Mouse (Mus musculus): ENCODE measurements around the gene Comtd1. TPM values are rescaled to one million over a fixed set of nuclear protein-coding genes. Genes with fewer than 3 reads are reported as not detected.

Gene Comtd1
- polyA plus RNA-seq, 1 experiment from 2014 or later: 14.0 TPM

GRCm38 (mm10) chr14:21822795-21823374, 25.9 kb downstream of the Comtd1 start:
- no peaks in the 10 kb centered on the region for H3K36me3 ChIP-seq (ENCODE audit: control insufficient read depth, insufficient read depth, low read length)
- no peaks in the 10 kb centered on the region for H3K4me1 ChIP-seq (ENCODE audit: control insufficient read depth, insufficient read depth, low read length)
- H3K27me3 ChIP-seq (ENCODE audit: control insufficient read depth, insufficient read depth, low read length): no peaks in the 10 kb centered on the region
- no peak overlapping the region for H3K4me3 ChIP-seq (ENCODE audit: low read depth, low read length)
- H3K9ac ChIP-seq (ENCODE audit: low read length): no peak overlapping the region
- no peak for ATAC-seq (ENCODE audit: insufficient read depth, low FRiP score, low TSS enrichment)
- no peak overlapping the region for H3K4me2 ChIP-seq (ENCODE audit: low read depth)
- DNase-seq (ENCODE audit: low spot score): no peak
- no peak overlapping the region for H3K27ac ChIP-seq (ENCODE audit: low read depth, low read length)
- 72% methylated on average over 7 of the region's 7 CpGs for WGBS
- H3K9me3 ChIP-seq (ENCODE audit: control insufficient read depth, low read length): no peaks in the 10 kb centered on the region

- no peak for DNase-seq (ENCODE audit: low spot score)
- Histone ChIP-seq H3K36me3 (ENCODE audit: control insufficient read depth, insufficient read depth, low read length) (no peaks in the 10 kb centered on the region), H3K27me3 (ENCODE audit: control insufficient read depth, insufficient read depth, low read length) (no peaks in the 10 kb centered on the region), H3K4me3 (ENCODE audit: low read depth, low read length) (no peak overlapping the region), H3K4me1 (ENCODE audit: control insufficient read depth, insufficient read depth, low read length) (no peaks in the 10 kb centered on the region), H3K4me2 (ENCODE audit: low read depth) (no peak overlapping the region), H3K27ac (ENCODE audit: low read depth, low read length) (no peak overlapping the region), H3K9ac (ENCODE audit: low read length) (no peak overlapping the region), H3K9me3 (ENCODE audit: control insufficient read depth, low read length) (no peaks in the 10 kb centered on the region)
- 80% methylated on average over 7 of the region's 7 CpGs for WGBS
- ATAC-seq (ENCODE audit: insufficient read depth, low FRiP score, low TSS enrichment): no peak
Measured at GRCm38 (mm10) chr14:21822307-21822706, 26.5 kb downstream of the Comtd1 start.

DNA sequence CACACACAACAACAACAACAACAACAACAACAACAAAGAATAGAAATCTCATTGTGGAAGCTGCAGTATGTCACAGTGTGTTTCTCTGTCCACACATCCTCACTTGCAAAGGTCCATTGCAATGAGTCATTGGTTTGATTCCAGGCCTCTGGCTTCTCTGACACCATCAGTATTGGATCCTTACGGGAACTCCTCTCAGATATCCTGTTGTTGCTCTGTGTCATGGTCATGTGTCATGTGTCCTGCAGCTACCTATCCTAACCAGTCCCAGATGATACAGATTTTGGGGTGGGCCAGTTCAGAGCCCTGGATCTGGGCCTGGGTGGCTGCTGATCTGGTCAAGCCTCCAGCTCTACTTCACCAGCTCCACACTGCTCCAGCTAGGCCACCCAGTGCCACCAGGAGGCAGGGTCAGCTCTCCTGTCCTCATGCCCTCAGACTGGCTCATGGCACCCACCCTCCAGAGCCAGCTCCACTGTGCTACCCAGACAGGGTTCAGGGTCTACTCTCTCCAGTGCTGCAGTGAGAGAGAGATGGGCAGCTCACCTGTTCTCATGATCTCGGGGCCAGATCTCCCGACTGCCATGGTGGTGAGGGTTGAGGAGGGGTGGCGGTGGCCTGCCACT, 27.8 kb downstream of the Comtd1 start:
- H3K9ac ChIP-seq (ENCODE audit: low read length): no peak overlapping the region
- no peak overlapping the region for H3K27ac ChIP-seq (ENCODE audit: low read depth, low read length)
- no peak overlapping the region for H3K4me2 ChIP-seq (ENCODE audit: low read depth)
- 88% methylated on average over 4 of the region's 4 CpGs for WGBS
- ATAC-seq (ENCODE audit: insufficient read depth, low FRiP score, low TSS enrichment): no peak
- H3K36me3 ChIP-seq (ENCODE audit: control insufficient read depth, insufficient read depth, low read length): no peaks in the 10 kb centered on the region; the same call in 1 of the 2 replicates
- no peak overlapping the region for H3K4me3 ChIP-seq (ENCODE audit: low read depth, low read length)
- no peaks in the 10 kb centered on the region for H3K27me3 ChIP-seq (ENCODE audit: control insufficient read depth, insufficient read depth, low read length)
- DNase-seq (ENCODE audit: low spot score): no peak
- H3K4me1 ChIP-seq (ENCODE audit: control insufficient read depth, insufficient read depth, low read length): no peaks in the 10 kb centered on the region
- H3K9me3 ChIP-seq (ENCODE audit: control insufficient read depth, low read length): no peaks in the 10 kb centered on the region

DNA sequence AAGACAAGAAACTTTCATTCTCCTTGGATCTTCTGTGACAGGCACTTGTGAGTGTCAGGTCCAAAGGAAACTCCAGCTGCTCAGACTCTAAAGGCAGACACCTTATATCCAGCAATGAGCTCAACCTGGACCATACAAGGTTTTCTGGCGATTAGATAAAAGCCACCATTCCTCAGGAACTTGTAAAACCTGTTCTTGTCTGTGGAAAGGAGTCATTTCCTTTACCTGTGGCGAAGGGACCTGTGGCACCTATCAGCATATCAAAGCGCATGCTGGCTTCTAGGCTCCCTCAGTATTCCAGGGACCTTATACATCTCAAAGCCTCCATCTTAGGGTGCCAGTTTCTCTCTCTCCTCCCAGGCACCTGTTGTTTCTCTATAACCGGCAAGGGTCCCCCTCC, 31.3 kb downstream of the Comtd1 start:
- no peak overlapping the region for H3K4me2 ChIP-seq (ENCODE audit: low read depth)
- no peak for DNase-seq (ENCODE audit: low spot score)
- no peaks in the 10 kb centered on the region for H3K4me1 ChIP-seq (ENCODE audit: control insufficient read depth, insufficient read depth, low read length)
- ATAC-seq (ENCODE audit: insufficient read depth, low FRiP score, low TSS enrichment): no peak
- no peaks in the 10 kb centered on the region; the same call in 1 of the 2 replicates for H3K36me3 ChIP-seq (ENCODE audit: control insufficient read depth, insufficient read depth, low read length)
- WGBS: 49% methylated on average over 4 of the region's 4 CpGs
- no peak overlapping the region for H3K27ac ChIP-seq (ENCODE audit: low read depth, low read length)
- H3K4me3 ChIP-seq (ENCODE audit: low read depth, low read length): no peak overlapping the region
- no peaks in the 10 kb centered on the region for H3K27me3 ChIP-seq (ENCODE audit: control insufficient read depth, insufficient read depth, low read length)
- H3K9ac ChIP-seq (ENCODE audit: low read length): no peak overlapping the region
- H3K9me3 ChIP-seq (ENCODE audit: control insufficient read depth, low read length): no peaks in the 10 kb centered on the region

DNA sequence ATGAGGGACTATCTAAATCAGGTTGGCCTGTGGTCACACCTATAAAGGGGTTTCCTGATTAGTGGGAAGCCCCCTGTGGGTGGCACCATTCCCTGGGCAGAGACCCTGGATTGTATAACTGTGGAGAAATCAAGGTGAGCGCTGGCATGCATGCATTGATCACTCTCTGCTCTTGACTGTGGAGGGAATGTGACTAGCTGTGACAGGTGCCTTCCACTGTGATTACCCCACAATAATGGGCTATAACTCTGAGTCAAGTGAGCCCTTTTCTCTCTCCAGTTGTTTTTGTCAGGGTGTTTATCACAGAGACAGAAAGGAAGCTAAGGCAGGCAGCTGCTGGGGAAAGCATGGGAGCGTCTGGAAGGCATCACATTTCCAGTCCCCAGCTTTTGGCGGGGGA, 32.5 kb downstream of the Comtd1 start:
- 61% methylated on average over 3 of the region's 3 CpGs for WGBS
- no peak overlapping the region for H3K27ac ChIP-seq (ENCODE audit: low read depth, low read length)
- H3K36me3 ChIP-seq (ENCODE audit: control insufficient read depth, insufficient read depth, low read length): no peaks in the 10 kb centered on the region; the same call in 1 of the 2 replicates
- DNase-seq (ENCODE audit: low spot score) (no peak), ATAC-seq (ENCODE audit: insufficient read depth, low FRiP score, low TSS enrichment) (no peak)
- no peaks in the 10 kb centered on the region for H3K27me3 ChIP-seq (ENCODE audit: control insufficient read depth, insufficient read depth, low read length)
- H3K4me2 ChIP-seq (ENCODE audit: low read depth): no peak overlapping the region
- no peaks in the 10 kb centered on the region for H3K9me3 ChIP-seq (ENCODE audit: control insufficient read depth, low read length)
- no peak overlapping the region for H3K9ac ChIP-seq (ENCODE audit: low read length)
- H3K4me3 ChIP-seq (ENCODE audit: low read depth, low read length): no peak overlapping the region
- H3K4me1 ChIP-seq (ENCODE audit: control insufficient read depth, insufficient read depth, low read length): no peaks in the 10 kb centered on the region

DNA sequence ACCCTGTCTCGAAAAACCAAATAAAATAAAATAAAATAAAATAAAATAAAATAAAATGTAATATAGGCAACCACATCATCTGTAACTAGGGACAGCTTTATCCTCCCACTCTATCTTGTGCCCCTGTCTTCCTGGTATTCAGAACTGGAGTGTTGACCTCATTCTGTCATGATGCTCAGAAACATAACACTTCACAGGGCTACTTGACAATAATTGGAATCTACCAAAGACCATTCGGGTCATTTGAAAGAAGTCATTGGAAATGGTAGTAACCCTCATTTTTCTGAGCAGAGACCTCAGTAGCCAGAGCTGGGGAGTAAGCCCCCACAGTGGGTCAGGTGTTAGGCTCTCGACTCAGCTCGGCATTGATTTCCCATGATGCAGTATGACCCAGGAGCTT, 34.2 kb downstream of the Comtd1 start:
- Histone ChIP-seq H3K4me2 (ENCODE audit: low read depth) (no peak overlapping the region), H3K9me3 (ENCODE audit: control insufficient read depth, low read length) (no peaks in the 10 kb centered on the region), H3K4me1 (ENCODE audit: control insufficient read depth, insufficient read depth, low read length) (no peaks in the 10 kb centered on the region), H3K9ac (ENCODE audit: low read length) (no peak overlapping the region), H3K27ac (ENCODE audit: low read depth, low read length) (no peak overlapping the region), H3K27me3 (ENCODE audit: control insufficient read depth, insufficient read depth, low read length) (no peaks in the 10 kb centered on the region), H3K4me3 (ENCODE audit: low read depth, low read length) (no peak overlapping the region), H3K36me3 (ENCODE audit: control insufficient read depth, insufficient read depth, low read length) (no peaks in the 10 kb centered on the region; the same call in 1 of the 2 replicates)
- WGBS: 92% methylated on average over 4 of the region's 4 CpGs
- no peak for ATAC-seq (ENCODE audit: insufficient read depth, low FRiP score, low TSS enrichment)
- no peak for DNase-seq (ENCODE audit: low spot score)

- Histone ChIP-seq H3K27me3 (ENCODE audit: control insufficient read depth, insufficient read depth, low read length) (no peaks in the 10 kb centered on the region), H3K4me2 (ENCODE audit: low read depth) (no peak overlapping the region), H3K4me1 (ENCODE audit: control insufficient read depth, insufficient read depth, low read length) (no peaks in the 10 kb centered on the region), H3K27ac (ENCODE audit: low read depth, low read length) (no peak overlapping the region), H3K9ac (ENCODE audit: low read length) (no peak overlapping the region), H3K9me3 (ENCODE audit: control insufficient read depth, low read length) (no peaks in the 10 kb centered on the region), H3K4me3 (ENCODE audit: low read depth, low read length) (no peak overlapping the region), H3K36me3 (ENCODE audit: control insufficient read depth, insufficient read depth, low read length) (no peaks in the 10 kb centered on the region; the same call in 1 of the 2 replicates)
- no peak for DNase-seq (ENCODE audit: low spot score)
- ATAC-seq (ENCODE audit: insufficient read depth, low FRiP score, low TSS enrichment): no peak
- WGBS: 88% methylated on average over 3 of the region's 3 CpGs
Measured at GRCm38 (mm10) chr14:21813847-21814246, 34.9 kb downstream of the Comtd1 start.

DNA sequence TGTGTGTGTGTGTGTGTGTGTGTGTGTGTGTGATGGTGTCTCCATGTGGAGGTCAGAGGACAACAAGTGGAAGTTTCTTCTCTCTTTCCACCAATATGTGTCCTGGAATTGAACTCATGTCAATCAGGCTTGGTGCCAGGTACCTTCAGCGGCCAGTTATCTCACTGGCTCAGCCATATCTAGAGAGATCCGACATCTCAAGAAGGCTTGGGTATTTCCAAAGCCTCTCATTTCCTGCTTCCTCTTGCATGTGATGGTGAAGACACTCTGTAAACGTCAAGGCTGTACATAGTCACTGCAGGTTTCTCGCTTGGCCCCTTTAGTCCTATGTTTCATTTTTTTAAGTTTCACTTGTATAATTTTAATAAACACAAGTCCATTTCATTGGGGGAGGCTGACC, 35.6 kb downstream of the Comtd1 start:
- DNase-seq (ENCODE audit: low spot score): no peak
- Histone ChIP-seq H3K4me1 (ENCODE audit: control insufficient read depth, insufficient read depth, low read length) (no peaks in the 10 kb centered on the region), H3K4me3 (ENCODE audit: low read depth, low read length) (no peak overlapping the region), H3K9ac (ENCODE audit: low read length) (no peak overlapping the region), H3K9me3 (ENCODE audit: control insufficient read depth, low read length) (no peaks in the 10 kb centered on the region), H3K4me2 (ENCODE audit: low read depth) (no peak overlapping the region), H3K27me3 (ENCODE audit: control insufficient read depth, insufficient read depth, low read length) (no peaks in the 10 kb centered on the region), H3K36me3 (ENCODE audit: control insufficient read depth, insufficient read depth, low read length) (no peaks in the 10 kb centered on the region; the same call in 1 of the 2 replicates), H3K27ac (ENCODE audit: low read depth, low read length) (no peak overlapping the region)
- ATAC-seq (ENCODE audit: insufficient read depth, low FRiP score, low TSS enrichment): no peak
- whole genome bisulfite sequencing: 86% methylated on average over 4 of the region's 4 CpGs

- H3K4me3 ChIP-seq (ENCODE audit: low read depth, low read length): no peak overlapping the region
- H3K27ac ChIP-seq (ENCODE audit: low read depth, low read length): no peak overlapping the region
- 23% methylated on average over 14 of the region's 14 CpGs for whole genome bisulfite sequencing
- H3K4me1 ChIP-seq (ENCODE audit: control insufficient read depth, insufficient read depth, low read length): no peaks in the 10 kb centered on the region
- H3K9ac ChIP-seq (ENCODE audit: low read length): no peak overlapping the region
- H3K36me3 ChIP-seq (ENCODE audit: control insufficient read depth, insufficient read depth, low read length): no peaks in the 10 kb centered on the region; the same call in 1 of the 2 replicates
- no peak for ATAC-seq (ENCODE audit: insufficient read depth, low FRiP score, low TSS enrichment)
- no peak overlapping the region for H3K4me2 ChIP-seq (ENCODE audit: low read depth)
- no peaks in the 10 kb centered on the region for H3K9me3 ChIP-seq (ENCODE audit: control insufficient read depth, low read length)
- DNase-seq (ENCODE audit: low spot score): peak; percentile 76
- no peaks in the 10 kb centered on the region for H3K27me3 ChIP-seq (ENCODE audit: control insufficient read depth, insufficient read depth, low read length)
Measured at GRCm38 (mm10) chr14:21812590-21813162, 36.1 kb downstream of the Comtd1 start.

Data from neural tube, embryonic 11.5 days (tissue).